Mouse (Mus musculus) stomach, postnatal 0 days (tissue): ENCODE measurements around the gene Pbx2.

Experiments
- CTCF ChIP-seq: IDR thresholded peaks from 2 replicates; pipeline ENCODE4 v1.5.1; 2016; ENCODE audit warnings: antibody characterized with exemption, low read depth, mild to moderate bottlenecking, moderate library complexity
- EP300 ChIP-seq: optimal IDR thresholded peaks from 2 replicates; pipeline ENCODE3; 2016; ENCODE audit warnings: antibody characterized with exemption

DNA sequence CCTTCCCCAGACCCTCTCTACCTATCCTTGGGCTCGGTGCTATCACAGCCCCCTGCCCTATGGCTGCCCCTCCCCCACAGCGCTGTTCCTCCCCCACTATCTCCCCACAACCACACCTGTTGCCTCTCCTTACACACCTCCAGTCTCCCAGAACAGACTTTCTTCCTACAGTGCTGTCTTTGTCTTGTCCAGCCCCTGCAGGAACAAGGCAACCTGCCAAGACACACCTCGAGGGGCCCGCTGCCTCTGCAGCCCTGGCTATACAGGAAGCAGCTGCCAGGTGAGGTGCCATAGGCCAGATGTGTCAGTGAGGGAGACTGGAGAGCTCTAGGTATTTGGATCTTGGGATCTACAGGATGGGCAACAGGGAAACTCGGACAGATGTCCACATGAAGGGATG lies 14.5 kb upstream of the Pbx2 start:
- no peak for TF ChIP-seq EP300
- no peak for TF ChIP-seq CTCF
